Mouse (Mus musculus): ENCODE results near the gene Slc5a6.

The Slc5a6 gene

GRCm38 (mm10) chr5:31048763-31049641 lies at the start of gene Slc5a6:
Gene Slc5a6, minus strand, starts transcription at chr5:31048924.
- DNase-seq = peak; percentile 59

- no peak for DNase-seq
Measured at GRCm38 (mm10) chr5:31095711-31096480, 47.2 kb upstream of the Slc5a6 start.

DNA sequence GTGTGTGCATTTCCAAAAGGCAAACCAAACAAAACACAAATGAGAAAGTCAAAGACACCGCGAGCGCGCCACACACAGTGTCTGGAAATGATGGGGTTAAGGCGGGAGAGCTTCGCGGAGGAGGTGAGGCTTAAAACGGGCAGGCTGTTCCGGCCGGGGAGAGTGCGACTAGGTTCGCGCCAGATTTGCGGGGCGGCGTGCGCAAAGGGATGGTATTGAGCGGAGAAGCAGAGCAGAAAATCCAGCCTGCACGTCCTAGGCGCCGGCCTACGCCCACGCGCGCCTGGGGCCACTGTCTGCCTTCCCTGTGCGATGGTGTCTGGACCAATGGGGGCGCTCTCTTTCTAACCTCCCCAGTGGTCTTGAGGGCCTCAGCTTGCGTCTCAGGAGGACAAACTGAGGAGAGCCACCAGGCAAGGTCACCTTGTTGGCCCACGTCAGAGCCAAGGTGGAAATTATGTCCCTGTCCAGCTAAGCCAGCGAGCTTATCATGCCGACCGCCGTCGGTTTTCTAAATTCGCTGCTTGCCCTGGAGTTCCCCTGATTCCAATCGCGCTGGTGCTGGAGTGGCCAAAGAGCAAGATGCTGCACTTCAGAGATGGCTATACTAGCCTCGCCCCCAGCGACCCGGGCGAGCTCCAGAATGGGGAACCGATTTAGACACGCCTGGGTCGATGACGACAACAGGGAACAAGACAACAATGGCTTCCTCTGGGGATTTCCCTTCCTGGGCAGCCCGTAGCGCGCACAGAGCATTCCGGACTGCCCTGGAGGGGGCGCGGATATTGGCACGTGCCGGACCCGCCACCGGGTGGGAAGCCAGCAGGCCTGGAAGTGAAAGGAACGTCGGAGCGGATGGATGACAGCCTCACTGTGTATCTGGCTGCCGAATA lies 46.3 kb upstream of the Slc5a6 start:
- peak; percentile 60 for DNase-seq

DNA sequence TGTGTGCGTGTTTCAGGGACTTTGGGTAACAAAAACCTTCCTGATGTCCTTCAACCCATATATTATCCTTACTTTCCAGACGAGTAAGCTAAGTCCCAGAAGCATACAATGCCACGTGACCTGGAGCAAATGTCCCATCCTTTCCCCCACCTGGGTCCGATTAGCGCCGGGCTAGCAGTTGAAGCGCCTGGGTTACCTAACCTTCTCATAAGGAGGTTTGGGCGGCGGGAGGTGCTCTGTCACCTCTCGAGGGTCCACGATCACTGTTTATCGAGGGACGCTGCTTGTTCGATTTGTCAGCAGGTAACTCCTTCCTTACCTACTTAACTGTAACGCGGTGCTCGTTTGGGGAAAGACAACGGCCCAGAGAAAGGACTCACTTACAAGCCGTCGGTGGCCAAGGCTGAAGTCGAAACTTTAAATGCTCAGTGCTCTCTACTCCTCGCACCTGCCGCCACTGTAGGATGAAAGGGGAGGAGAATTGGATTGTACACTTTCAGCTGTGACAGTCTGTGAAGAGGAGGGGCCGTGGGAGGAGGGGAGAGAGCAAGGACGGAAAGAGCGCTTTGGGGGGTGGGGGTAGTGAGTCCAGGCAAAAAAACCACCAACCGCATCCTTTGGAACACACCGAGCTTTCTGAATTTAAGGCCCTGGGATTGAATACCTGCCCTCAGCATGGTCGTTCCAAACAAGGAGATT lies 45.5 kb upstream of the Slc5a6 start:
- DNase-seq = no peak

DNA sequence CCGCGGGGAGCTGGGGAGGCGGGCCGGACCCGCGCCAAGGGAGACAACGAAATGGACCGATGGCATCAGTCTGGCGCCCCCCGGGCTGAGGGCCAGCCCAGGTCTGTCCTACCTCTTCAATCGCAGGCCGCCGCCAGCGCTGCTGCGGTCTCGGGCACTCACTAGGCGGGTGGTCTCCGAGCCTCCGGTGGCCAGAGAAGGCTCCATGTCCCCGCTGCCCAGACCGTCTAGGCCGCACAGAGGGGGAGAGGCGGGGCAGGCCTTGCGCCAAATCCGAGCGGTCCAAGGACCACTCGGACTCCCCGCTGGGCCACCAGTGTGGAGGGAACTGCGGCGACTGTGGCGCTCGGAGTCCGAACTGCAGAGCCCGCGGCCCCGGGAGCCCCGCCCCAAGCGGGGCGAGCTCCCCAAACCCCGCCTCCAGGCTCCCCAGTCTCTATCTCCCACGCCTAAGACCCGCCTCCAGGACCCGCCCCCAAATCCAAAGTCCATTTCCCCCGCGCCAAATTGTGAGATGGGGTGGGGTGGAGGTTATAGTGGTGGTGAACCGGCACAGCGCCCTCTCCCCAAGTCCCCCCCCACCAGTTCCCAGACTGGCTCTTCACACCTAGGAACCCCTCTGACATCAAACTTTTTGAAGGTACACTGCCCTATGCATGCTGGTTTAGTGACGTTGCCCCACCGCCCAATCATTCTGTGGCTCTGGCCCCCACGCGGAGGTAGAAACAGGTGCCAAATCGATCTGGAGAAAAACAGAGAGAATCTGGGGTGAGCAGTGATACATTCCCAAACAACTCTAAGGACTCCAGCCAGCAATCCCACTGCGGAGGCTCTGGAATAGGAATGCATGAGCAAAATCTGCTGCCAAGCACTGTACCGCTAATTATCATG lies 44.7 kb upstream of the Slc5a6 start:
- DNase-seq = peak; percentile 75

GRCm38 (mm10) chr5:31092231-31092975 lies 43.7 kb upstream of the Slc5a6 start:
- no peak for DNase-seq

DNA sequence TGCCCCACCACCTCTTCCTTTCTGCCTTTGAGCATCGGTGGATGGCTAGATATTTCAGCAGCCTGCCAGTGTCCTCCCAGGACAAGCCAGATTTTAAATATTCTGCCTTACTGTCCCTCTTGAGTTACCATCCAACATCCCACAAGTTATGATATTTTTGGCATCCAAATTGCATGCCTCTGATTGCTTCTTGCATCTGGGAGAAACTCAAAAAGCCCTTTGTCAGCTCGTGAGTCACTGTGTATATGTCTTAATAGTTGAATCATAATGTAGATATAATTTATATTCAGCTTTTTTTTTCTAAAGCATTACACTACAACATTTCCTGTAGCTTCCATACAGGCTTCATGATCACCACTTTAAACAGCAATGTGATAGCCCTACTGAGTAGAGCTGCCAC lies 38.4 kb upstream of the Slc5a6 start:
- no peak for DNase-seq

DNA sequence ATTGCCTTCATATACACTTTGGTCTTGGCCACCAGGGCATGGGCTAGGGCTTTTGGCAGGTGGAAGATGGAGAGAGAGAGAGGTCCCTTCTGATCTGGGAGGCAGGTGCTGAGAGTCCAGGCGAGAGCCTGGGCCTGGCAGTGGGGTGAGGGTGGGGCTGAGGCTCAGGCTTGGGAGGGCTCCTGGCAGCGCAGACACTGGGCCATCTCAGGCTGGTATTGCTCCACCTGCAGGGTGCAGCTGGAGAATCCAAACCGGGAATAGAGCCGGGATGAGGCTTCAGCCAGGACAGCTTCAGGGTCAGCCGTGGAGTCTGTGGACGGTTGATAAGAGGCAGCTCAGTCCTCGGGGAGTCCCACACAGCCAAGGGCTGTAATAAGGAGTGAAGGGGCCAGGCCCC lies 37.9 kb upstream of the Slc5a6 start:
- no peak for DNase-seq

DNA sequence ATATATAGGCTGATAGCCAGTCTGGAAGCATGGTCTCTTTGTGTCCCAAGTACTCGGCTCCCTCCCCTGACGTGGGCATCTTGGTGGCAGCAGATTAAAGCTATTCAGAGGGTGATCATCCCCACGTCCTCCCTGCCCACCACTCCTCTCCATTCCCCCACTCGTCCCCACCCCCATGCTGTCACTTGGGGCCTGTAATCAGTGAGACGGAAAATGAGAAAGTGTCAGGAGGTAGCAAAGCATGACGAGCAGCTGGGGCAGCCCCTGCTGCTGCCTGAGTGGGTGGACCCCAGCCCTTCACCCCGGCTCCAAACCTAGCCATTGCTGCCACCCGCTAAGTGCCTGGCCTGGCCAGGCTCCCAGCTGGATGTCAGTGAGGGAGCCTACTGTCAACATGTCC lies 35.2 kb upstream of the Slc5a6 start:
- no peak for DNase-seq

DNA sequence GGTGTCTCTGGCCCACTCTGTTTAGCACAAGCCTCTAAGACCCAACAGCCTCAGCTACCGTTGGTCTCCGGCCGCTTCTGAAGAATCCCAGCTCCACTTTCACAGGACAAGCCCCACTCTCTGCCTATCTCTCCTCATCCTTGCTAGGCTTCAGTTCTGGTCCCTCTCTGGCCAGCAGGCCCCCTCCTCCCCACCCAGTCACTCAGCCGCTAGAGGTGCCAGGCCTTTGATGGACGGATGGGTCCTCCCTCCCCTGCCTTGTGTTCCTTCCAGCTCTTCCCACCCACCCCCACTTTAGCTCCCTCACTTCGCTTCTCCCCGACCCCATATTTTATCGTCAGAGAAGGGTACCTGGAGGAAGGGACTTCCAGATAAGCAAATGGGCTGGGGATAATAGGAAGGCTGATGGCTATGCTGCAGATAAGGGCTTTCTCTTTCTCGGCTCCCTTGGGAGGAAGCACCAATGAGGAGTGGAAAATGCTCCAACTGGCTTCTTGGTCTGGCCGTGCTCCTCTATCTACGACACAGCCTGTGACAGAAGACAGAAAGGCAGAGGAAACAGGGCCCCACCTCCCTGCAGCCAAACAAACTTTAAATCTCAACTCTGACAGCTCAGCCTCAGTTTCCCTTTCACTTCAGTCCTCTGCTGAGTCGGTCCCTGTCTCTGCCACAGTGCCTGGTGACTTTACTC lies 34.4 kb upstream of the Slc5a6 start:
- peak; percentile 51 for DNase-seq

DNA sequence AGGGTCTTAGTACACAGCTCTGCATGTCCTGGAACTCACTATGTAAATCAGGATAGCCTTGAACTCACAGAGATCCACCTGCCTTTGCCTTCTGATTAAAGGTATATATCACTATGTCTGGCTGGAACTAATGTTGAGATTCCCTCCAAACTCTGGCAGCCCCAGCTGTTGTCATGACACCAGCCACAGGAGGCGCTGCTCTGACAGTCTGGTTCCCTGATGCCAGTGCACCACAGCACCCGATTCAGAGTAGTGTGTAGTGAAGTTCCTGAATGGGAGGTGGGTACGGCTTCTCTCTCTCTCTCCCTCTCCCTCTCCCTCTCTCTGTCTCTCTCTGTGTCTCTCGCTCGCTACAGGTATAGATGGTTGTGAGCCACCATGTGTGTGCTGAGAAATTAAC lies 33.6 kb upstream of the Slc5a6 start:
- peak; percentile 66 for DNase-seq

GRCm38 (mm10) chr5:31081386-31081785 lies 32.7 kb upstream of the Slc5a6 start:
- DNase-seq = peak; percentile 49

- DNase-seq = no peak
Measured at GRCm38 (mm10) chr5:31080795-31081164, 32.1 kb upstream of the Slc5a6 start.

- DNase-seq = no peak
Measured at GRCm38 (mm10) chr5:31080059-31080794, 31.5 kb upstream of the Slc5a6 start.

GRCm38 (mm10) chr5:31076346-31076745 lies 27.6 kb upstream of the Slc5a6 start:
- DNase-seq = no peak

GRCm38 (mm10) chr5:31073176-31073575 lies 24.5 kb upstream of the Slc5a6 start:
- no peak for DNase-seq

DNA sequence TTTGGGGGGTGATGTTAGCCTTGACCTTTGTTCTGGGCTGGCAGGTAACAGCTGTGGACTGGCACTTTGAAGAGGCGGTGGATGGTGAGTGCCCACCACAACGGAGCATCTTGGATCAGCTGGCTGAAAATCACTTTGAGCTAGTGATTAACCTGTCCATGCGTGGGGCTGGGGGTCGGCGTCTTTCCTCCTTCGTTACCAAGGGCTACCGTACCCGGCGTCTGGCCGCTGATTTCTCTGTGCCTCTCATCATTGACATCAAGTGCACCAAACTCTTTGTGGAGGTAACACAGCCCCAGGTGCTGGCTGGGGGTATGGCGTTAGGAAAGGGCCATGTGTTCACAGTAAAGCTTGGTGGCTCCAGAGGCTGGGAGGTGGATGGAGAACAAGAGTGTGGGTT lies 23.1 kb upstream of the Slc5a6 start:
- no peak for DNase-seq

GRCm38 (mm10) chr5:31071059-31071458 lies 22.3 kb upstream of the Slc5a6 start:
- no peak for DNase-seq

DNA sequence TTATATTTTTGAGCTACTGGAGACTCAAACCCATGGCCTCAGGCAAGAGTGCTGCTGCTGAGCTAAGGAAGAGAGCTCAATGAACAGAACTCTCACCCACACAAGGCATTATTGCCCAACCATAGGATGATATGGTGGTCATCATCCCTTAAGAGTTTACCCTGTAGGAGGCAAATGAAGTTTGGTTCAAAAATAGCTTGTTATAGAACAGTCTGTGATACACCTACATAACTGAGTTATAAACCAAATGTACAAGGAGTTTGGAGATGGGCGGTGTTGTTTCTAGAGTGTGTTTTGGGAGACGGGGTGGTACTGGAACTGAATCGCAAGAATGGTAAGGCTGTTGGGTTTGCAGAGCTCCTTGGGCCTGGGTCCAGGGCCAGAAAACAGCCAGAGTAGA lies 21.1 kb upstream of the Slc5a6 start:
- no peak for DNase-seq
